Mouse (Mus musculus) ES-E14 (cell line): ENCODE results near the gene Eomes.

Experiments
- CHD2 ChIP-seq: IDR thresholded peaks from 2 replicates; pipeline ENCODE4 v1.6.1; 2014; ENCODE audit warnings: mild to moderate bottlenecking, low read depth, low read length, inconsistent platforms
- HCFC1 ChIP-seq: IDR thresholded peaks from 2 replicates; pipeline ENCODE4 v1.6.1; 2012; ENCODE audit warnings: low read length, inconsistent platforms, borderline replicate concordance; ENCODE audit not compliant: insufficient read depth
- MAFK ChIP-seq: IDR thresholded peaks from 2 replicates; pipeline ENCODE4 v1.6.1; 2014; ENCODE audit warnings: mild to moderate bottlenecking, low read depth, low read length, inconsistent platforms; ENCODE audit not compliant: insufficient read depth

GRCm38 (mm10) chr9:118479508-118480291, 1.7 kb downstream of the Eomes start:
- TF ChIP-seq MAFK (no peak), CHD2 (no peak), HCFC1 (no peak)
